Mouse (Mus musculus): ENCODE data around the gene Cela3a.

Cela3a gene

DNA sequence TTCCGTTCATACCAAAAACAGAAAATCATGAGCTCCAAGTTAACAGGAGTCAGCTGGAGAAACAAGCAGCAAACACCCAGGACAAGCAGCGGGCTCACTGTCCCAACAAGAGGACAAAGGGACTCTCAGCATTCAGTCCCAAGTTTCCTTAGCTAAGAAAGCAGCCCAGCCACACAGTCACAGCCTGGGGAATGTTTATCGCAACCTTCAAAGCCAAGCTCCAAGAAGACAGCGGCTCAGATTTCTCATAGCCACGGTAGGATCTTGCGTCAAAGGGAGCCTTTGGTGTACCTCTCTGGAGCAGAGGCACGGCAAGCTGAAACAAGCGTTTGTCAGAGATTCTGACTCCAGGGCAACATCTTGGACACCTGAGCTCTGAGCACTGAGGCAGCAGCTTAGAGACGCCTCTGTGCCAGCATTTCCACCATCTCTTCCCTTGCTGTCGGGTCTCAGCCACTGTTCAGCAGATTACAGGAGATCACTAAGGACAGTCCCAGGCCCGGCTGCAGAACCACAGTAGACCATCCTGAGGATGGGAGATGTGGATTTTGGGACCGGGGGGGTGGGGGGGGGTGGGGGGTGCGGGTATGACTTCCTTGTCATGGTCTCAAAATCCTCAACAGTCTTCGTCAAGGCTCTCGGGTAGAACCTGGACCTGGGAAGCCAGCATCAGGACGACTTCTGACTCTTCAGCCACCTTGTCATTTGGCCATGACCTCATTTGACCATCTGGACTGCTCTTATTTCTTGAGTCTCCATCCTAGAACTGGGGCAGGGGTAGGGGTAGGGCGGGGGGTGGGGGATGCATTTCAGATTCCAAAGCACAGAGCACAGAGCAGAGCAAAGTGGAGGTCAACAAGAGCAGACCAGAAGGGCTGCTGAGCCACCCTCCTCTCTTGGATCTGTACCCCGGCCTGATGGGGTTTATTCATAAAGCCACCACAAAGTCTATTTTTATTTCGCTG is 34.0 kb downstream of the Cela3a start:
- intact Hi-C loops (cut with DNase I) = no loop called here

DNA sequence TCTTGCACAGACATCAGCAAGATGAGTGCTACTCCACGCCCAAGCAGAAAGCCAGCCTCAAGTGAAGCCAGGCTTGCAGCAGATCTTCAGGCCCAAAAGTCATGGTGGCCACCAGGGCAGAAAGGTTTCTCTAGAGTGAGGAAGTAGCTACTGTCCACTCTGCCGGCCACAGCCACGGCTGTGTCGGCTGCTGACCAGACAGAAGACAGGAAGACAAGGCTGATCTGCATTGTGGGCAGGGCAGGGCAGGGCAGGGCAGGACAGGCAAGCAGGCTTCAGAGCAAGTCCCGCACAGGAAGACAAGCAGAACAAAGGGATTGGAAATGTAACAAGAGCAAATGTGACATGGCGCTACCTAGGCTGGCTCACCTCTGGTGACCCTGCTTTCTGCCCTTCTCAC is 35.9 kb downstream of the Cela3a start:
- intact Hi-C loops (cut with DNase I) = no loop called here

DNA sequence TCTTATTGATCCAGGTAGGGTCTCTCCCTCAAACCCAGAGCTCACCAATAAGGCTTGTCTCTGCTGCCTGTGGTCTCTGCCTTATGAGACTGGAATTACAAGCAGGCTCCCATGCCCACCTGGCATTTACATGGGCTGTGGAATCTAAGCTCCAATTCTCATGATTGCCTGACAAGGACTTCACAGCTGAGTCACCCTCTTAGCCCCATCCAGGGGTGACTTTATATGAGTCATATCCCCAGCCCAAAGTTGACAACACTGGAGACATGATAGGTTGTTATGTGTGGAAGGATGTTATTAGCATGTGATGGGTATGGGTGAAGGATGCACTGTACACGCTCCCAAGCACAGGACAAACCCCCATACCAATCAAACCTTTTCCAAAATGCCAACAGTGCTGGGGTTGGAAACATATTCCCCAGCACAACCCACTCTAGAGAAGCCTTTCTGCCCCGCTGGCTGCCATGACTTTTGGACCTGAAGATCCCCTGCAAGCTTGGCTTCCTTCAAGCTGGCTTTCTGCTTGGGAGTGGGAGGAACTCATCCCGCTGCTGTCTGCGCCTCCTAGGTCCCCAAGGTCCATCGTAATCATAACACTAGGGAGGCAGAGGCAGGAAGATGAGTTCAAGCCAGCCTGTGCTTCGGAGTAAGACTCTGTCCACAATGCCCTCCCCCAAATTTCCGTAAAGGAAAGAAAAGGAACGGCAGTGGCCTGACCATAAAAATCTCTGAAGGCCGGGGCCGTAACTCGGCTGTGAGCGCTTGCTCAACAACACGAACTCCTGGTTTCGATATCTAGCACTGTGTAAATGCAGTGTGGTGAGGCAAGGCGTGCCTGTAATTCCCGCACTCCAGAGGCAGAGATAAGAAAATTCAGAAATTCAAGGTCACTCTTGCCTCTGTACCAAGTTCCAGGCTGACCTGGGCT is 37.7 kb downstream of the Cela3a start:
- intact Hi-C loops (cut with DNase I) = no loop called here

DNA sequence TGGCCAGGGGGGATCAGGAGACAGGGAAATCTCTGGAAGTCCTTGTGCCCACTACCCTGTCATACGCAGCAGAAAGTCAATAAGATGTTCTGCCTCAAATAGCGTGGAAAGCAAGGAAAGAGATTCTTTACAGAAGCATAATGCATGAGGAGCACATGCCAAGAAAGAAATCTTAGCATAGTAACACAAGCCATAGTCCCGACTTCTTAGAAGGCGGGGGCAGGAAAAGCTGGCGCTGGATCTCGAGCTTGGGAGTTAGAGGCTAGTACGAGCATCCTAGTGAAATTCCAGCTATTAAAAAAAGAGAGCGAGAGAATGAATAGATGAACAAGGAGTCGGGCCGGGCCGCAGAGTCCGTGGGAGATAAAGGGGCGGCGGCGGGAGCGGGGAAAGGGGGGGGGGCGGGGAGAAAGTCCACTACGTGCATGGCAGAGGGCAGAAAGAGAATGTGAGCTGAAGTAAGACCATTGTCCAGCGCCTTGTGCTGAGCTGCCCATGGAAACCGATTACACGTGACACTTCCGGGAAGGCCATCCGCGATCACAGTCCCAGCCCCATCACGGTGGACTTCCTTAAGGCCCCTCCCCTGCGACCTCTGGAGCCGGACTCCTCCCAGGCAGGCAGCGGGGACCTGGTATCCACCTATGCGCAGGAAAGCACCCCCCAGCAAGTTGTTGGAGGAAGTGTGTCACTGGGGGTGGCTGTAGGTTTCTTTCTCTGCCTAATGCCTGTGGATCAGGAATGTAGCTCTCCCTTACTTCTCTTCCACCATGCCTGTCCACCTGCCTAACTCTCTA is 39.4 kb downstream of the Cela3a start:
- intact Hi-C loops (cut with DNase I) = no loop called here

DNA sequence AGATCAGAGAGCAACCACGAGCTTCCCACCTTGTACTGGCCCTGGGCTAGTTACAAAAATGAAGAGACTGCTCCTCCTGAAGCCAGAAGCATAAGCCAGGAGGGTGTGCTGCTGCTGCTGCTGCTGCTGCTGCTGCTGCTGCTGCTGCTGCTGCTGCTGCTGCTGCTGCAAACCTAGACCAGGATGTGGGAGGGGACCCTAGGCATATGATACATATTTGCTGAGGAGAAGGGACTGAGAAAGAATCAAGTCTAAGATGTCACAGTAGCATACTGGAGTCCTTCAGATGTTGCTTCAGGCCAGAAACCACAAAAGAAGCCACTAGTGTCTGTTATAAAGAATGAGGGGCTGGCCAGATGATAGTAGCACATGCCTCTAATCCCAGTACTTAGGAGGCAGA is 41.4 kb downstream of the Cela3a start:
- intact Hi-C loops (cut with DNase I) = no loop called here

DNA sequence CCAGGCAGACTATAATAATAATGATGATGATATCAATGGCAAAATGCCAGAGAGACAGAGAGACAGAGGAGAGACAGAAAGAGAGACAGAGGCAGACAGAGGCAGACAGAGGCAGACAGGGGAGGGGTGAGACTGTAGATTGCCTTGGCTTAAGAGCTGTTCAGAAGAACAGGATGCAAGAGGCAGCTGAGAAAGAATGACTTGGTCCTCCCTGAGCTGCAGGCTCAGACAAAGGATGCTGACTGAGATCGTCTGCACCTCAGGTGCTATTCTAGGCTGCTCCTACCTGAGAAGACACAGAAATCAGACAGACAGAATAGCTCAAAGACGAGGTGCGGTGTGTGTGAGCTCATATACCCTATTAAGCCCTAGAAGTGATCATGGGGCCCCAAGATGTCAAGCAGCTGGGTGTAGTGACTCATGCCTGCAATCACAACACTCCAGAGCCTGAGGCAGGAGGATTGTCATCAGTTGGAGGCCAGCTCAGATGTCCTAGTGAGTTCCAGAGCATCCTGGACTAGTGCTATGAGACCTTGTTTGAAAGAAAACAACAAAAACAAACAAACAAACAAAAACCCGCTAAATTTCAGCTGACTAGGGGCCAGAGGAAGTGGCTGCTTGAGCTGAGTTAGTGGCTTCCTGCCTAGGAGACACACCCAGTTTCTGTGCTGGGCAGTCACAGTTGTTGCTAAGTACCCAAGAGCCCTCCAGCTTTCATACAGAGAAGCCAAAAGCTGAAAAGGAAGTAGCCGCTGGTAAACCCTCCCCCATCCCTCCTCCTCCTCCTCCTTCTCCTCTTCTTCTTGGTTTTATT is 42.1 kb downstream of the Cela3a start:
- intact Hi-C loops (cut with DNase I) = no loop called here

DNA sequence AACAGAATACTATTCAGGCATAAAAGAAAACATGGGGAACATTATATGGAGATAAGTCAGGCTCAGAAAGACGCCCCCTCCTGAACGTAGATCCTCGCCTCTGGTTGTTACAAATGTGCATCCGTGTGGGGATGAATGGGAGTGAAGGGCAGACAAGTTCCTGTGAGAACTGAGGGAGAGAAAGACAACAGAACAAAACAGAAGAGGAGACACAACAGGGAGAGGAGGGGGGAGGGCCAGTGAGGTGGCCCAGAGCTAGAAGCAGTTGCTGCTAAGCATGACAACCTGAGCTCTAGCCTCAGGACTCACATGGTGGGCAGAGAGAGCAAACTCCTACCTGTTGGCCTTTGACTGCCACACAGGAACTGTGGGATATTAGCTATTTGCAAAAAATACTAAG is 43.5 kb downstream of the Cela3a start:
- intact Hi-C loops (cut with DNase I) = no loop called here

DNA sequence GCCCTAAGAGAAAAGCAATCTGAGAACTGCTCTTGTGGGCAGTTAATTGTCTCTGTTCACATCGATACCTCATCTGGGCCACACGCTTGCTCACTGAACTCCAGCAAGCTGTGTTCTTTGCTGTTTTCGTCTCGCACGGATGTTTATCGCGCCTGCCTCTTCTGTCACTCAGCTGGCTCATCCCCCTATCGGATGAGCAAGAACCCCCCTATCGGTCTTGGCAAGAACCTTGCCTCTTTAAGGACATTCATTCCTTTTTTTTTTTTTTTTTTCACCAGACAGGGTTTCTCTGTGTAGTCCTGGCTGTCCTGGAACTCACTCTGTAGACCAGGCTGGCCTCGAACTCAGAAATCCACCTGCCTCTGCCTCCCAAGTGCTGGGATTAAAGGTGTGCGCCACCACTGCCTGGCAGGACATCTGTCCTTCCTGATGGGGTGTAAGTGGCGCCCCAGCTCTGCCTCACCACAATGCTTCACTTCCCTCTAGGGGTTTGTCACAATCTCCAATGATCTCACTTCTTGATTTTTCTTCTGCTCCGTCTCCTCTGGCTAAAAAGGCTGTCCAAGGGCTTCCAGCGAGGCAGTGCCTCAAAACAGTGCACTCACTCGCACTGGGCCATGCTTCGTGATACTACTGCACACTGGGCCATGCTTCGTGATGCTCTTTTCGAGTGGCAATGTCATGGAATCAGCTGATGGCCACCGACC is 44.1 kb downstream of the Cela3a start:
- intact Hi-C loops (cut with DNase I) = no loop called here

DNA sequence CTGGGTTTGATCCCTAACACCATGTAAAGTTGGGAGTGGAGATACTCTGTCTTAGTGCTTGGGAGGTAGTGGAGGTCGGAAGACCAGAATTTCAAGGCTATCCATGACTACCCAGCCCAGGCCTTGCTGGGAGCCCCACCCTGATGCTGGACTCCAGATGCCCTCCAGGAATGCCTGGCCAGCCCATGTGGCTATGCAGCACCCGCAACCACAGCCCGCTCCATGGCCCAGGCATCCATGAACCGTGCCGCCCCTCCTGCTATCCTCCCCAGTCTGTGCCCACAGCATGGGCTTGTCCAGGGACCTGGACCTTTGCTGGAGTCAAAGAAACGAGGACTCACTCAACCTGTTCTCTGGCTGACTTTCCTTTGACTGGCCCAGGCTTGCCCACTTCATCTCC is 44.8 kb downstream of the Cela3a start:
- intact Hi-C loops (cut with DNase I) = no loop called here

DNA sequence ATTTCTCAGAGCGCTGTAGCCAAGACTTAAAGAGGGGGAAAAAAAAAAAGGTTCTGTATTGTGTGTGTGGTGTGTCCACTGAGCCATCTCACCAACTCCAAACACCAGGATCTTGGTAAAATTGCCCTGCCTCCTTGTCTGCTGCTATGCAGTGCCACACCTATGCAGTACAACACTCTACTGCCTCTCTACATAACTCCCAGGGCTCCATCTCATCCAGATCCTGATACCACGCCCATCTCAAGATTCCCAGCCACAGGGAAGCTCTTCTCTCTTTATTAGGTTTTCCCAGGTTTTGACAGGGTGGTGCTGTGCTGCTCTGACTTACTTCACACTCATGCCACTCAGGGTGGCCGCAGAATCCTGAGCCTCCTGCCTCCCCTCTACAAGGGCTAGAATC is 48.6 kb downstream of the Cela3a start:
- intact Hi-C loops (cut with DNase I) = no loop called here

DNA sequence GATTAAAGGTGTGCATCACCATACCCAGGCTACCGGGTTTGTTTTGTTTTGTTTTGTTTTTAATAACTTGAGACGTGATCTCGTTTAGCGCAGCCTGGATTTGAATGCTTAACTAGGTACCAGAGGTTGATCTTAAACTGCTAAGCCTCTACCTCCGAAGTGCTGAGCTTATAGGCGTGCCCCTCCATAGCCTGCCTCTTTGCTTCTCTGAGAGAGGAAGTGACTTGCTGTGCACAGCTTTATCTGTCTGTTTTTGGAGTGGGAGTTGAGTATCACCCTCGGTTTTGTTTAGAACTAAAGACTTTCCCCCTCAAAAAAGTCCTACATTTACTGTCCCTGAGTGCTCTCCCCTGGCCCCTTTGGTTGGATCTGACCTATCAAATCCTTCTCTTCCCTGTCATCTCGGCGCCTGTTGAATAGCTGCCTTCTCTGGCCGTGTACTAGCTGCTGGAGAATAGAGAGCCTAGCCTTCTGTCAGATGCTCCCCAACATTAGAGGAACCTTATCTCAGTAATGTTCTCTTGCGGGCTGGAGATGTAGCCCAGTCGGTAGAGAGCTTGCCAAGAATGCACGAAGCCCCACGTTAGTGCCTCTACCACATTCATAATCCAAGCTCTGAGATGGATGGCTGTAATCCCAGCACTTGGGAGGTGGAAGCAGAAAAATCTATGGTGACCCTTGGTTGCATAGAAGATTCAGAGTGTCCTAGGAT is 51.1 kb downstream of the Cela3a start:
- intact Hi-C loops (cut with DNase I) = no loop called here

DNA sequence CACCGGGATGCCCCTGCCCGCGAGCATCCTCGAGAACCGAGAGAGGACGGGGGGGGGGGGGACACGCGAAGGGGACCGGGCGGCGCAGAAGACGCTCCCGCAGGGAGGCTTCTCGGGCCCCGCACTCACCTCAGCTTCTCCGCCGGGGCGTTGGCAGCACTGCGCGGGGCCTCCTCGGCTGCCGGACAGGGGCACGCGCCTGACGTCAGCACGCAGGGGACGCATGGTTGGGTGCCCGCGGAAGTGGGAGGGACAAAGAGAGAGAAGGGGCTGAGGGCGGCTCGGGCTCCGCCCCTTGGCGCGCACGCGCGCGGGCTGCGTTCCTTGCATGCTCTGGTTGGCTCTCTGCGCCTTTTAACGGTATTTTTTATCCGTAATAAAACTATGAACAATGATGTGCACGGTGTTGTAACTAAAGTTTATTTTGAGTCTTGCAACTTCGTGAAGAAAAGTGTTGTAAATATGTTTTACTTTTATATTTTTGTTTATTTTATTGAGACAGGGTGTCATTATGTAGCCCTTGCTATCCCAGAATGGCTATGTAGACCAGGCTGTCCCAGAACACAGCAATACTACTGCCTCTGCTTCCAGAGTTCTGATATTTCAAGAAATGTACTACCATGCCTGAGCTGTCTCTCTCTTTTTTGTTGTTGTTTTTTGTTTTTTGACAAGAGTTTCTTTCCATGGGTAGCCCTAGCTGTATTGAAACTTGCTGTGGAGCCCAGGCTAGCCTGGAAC is 51.9 kb downstream of the Cela3a start, which contains the start of gene Cdc42:
Cdc42 (minus strand) TSS at position 204 of the 738 bp plus-strand sequence.
- intact Hi-C loops (cut with DNase I) = no loop called here

DNA sequence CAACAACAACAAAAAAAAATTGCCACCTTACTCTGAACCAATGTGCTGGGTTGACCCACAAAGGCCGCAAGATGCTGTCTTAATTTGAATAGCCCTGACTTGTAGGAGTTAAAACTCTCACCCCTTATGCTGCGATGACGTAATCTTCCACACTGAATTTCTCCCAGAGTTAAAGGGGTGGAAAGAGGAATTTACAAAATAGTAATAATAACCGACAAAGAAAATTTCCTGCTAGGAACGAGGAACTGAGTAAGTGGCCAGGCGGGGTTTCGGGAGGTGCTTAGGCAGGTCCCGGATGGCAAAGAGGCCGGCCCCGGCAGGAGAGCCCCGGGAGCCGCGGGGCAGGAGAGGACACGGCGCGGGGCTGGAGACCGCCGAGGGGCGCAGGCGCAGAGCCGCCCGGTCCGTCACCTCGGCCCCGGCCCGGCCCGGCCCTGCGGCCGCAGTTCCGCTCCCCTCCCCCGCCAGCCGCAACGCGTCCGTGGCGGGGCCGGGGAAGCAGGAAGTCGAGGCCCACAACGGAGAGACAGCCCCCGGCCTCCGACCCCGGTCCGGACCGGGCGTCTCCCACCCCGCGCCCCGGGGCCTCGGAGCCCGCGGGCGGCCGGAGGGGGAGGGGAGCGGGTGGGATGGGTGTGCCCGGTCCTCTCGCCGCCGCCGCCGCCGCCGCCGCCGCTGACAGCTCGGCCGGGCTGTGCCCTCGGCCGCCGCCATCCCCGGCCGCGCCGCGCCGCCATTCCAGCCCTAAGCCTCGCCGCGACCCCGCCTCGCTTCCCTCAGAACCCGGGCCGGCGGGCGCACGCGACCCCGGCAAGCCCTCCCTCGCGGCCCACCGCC is 52.7 kb downstream of the Cela3a start:
- intact Hi-C loops (cut with DNase I) = no loop called here

Data from adrenal gland (tissue).